Mouse (Mus musculus) forebrain, embryonic 12.5 days (tissue): ENCODE data around the gene Scg5. TPM values are rescaled to one million over a fixed set of nuclear protein-coding genes. Genes with fewer than 3 reads are reported as not detected.

Source experiments
- ATAC-seq: fragments of 200-750 bp; cut with Nextera tagmentation; 2 replicates; pipeline ENCODE4 v1.8.0; 2017; ENCODE audit warnings: moderate TSS enrichment; ENCODE audit not compliant: low FRiP score
- H3K27ac ChIP-seq: fragments of 300-500 bp; sonication (generic); 2 replicates; pipeline ENCODE4 v1.5.1; 2016; ENCODE audit warnings: mild to moderate bottlenecking
- H3K27me3 ChIP-seq: fragments of 300-500 bp; sonication (generic); 2 replicates; pipeline ENCODE4 v1.6.1; 2016; ENCODE audit warnings: mild to moderate bottlenecking
- H3K36me3 ChIP-seq: fragments of 300-500 bp; sonication (generic); replicated peaks from 2 replicates; pipeline ENCODE4 v1.6.1; 2016; ENCODE audit warnings: mild to moderate bottlenecking
- H3K4me1 ChIP-seq: fragments of 300-500 bp; sonication (generic); 2 replicates; pipeline ENCODE4 v1.6.1; 2016
- H3K4me2 ChIP-seq: fragments of 300-500 bp; sonication (generic); 2 replicates; pipeline ENCODE4 v1.6.1; 2016; ENCODE audit warnings: mild to moderate bottlenecking, moderate library complexity
- H3K4me3 ChIP-seq: fragments of 300-500 bp; sonication (generic); replicated peaks from 2 replicates; pipeline ENCODE4 v1.5.1; 2016; ENCODE audit warnings: mild to moderate bottlenecking
- H3K9ac ChIP-seq: fragments of 300-500 bp; sonication (generic); 2 replicates; pipeline ENCODE4 v1.6.1; 2016; ENCODE audit warnings: mild to moderate bottlenecking
- H3K9me3 ChIP-seq: fragments of 300-500 bp; sonication (generic); 2 replicates; pipeline ENCODE4 v1.6.1; 2016
- WGBS: fragments of 180-500 bp; shearing (Covaris S2); methylation state at CpG from one replicate; pipeline ENCODE4 v1.1.7; 2016; 5-methylcytosine and 5-hydroxymethylcytosine counted together
- polyA plus RNA-seq: library from polyadenylated mRNA; unstranded; fragments of >200 nt; fragmentation: Nextera tagmentation; extraction: Ambion mirVana; gene quantifications from 2 replicates; pipeline ENCODE4 v1.2.1, GENCODE M21; 2016

The Scg5 gene
- polyA plus RNA-seq, 1 experiment from 2014 or later, result 67.8 TPM

- H3K4me2 ChIP-seq, result no peak overlapping the region
- no peaks in the 10 kb centered on the region for H3K27me3 ChIP-seq
- no peak for ATAC-seq
- H3K9ac ChIP-seq, result no peak overlapping the region
- no peaks in the 10 kb centered on the region for H3K36me3 ChIP-seq
- H3K9me3 ChIP-seq, result no peaks in the 10 kb centered on the region
- no peak overlapping the region for H3K4me3 ChIP-seq
- 92% methylated on average over 13 of the region's 13 CpGs for WGBS
- no peaks in the 10 kb centered on the region for H3K4me1 ChIP-seq
- no peak overlapping the region for H3K27ac ChIP-seq
Observed at GRCm38 (mm10) chr2:113798605-113799004, 30.3 kb downstream of the Scg5 start.

- 66% methylated on average over 4 of the region's 4 CpGs for WGBS
- H3K36me3 ChIP-seq, result peaks cover 8% of the 10 kb centered on the region; the same call in 1 of the 2 replicates
- H3K9ac ChIP-seq, result no peak overlapping the region
- no peaks in the 10 kb centered on the region for H3K9me3 ChIP-seq
- H3K4me2 ChIP-seq, result no peak overlapping the region
- H3K27me3 ChIP-seq, result no peaks in the 10 kb centered on the region
- H3K4me1 ChIP-seq, result no peaks in the 10 kb centered on the region
- ATAC-seq, result no peak
- no peak overlapping the region for H3K4me3 ChIP-seq
- H3K27ac ChIP-seq, result no peak overlapping the region
Observed at GRCm38 (mm10) chr2:113795186-113795585, 33.7 kb downstream of the Scg5 start.

DNA sequence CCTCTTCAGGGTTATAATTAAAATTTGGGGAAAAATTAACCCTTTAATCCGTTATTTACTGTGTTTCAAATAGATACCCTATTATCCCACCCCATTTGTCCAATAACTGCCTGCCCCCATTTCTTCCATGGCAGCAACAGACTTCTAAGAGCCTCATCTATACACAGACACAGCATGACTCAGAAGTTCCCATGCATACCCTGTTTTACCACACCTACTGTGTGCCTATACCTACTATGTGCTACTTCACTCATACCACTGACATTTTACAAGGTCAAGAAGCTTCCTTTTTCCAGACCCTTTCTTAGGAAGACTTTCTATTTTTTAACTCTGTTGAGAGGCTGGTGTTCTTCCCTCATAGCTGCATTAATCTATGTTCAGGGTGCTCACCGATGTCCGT lies 35.4 kb downstream of the Scg5 start:
- Histone ChIP-seq H3K36me3 (peaks cover 8% of the 10 kb centered on the region; the same call in 1 of the 2 replicates), H3K9ac (no peak overlapping the region), H3K4me1 (no peaks in the 10 kb centered on the region), H3K4me2 (no peak overlapping the region), H3K27ac (no peak overlapping the region), H3K9me3 (no peaks in the 10 kb centered on the region), H3K27me3 (no peaks in the 10 kb centered on the region), H3K4me3 (no peak overlapping the region)
- ATAC-seq, result no peak
- WGBS, result 91% methylated on average over 3 of the region's 3 CpGs

DNA sequence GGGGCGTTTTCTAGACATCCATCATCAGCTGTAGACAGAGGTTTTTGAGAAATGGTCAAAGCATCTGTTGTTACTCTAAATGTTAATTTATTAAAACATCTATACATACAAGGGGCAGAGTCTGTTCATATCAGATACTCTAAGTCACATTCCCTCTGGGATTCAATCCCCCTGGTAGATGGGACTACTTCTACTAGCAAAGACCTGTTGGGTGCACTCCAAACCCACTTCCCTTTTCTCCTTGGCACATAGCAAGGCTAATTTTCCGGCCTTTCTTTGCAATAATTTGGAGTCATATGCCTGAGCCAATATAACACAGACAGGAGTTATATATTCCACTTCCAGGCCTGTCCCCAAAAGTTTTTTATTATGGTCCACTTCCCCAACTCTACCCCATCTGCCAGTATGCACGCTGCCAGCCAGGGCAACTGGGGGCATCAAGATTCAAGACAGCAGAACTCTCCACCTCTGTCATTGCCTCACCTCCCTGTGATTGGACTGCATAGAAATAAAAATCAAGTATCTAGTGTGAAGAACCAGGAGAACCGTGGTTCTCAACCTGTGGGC lies 40.0 kb downstream of the Scg5 start:
- no peak overlapping the region for H3K4me2 ChIP-seq
- no peaks in the 10 kb centered on the region for H3K4me1 ChIP-seq
- H3K9me3 ChIP-seq, result no peaks in the 10 kb centered on the region
- H3K36me3 ChIP-seq, result peaks cover 20% of the 10 kb centered on the region
- WGBS, result 95% methylated on average over 4 of the region's 4 CpGs
- no peak overlapping the region for H3K27ac ChIP-seq
- no peaks in the 10 kb centered on the region for H3K27me3 ChIP-seq
- no peak for ATAC-seq
- H3K4me3 ChIP-seq, result no peak overlapping the region
- no peak overlapping the region for H3K9ac ChIP-seq

- no peak overlapping the region for H3K4me3 ChIP-seq
- ATAC-seq, result no peak
- no peak overlapping the region for H3K27ac ChIP-seq
- no peaks in the 10 kb centered on the region for H3K9me3 ChIP-seq
- H3K36me3 ChIP-seq, result peaks cover 20% of the 10 kb centered on the region
- H3K27me3 ChIP-seq, result no peaks in the 10 kb centered on the region
- no peak overlapping the region for H3K9ac ChIP-seq
- 88% methylated on average over 4 of the region's 4 CpGs for WGBS
- H3K4me2 ChIP-seq, result no peak overlapping the region
- H3K4me1 ChIP-seq, result no peaks in the 10 kb centered on the region
Observed at GRCm38 (mm10) chr2:113787882-113788281, 41.0 kb downstream of the Scg5 start.

- ATAC-seq, result no peak
- no peak overlapping the region for H3K9ac ChIP-seq
- H3K4me3 ChIP-seq, result no peak overlapping the region
- no peaks in the 10 kb centered on the region for H3K9me3 ChIP-seq
- peaks cover 12% of the 10 kb centered on the region; the same call in 1 of the 2 replicates for H3K36me3 ChIP-seq
- H3K27me3 ChIP-seq, result no peaks in the 10 kb centered on the region
- WGBS, result 88% methylated on average over 3 of the region's 3 CpGs
- no peak overlapping the region for H3K27ac ChIP-seq
- no peaks in the 10 kb centered on the region for H3K4me1 ChIP-seq
- no peak overlapping the region for H3K4me2 ChIP-seq
Observed at GRCm38 (mm10) chr2:113784851-113785250, 44.1 kb downstream of the Scg5 start.

- no peak for ATAC-seq
- H3K9ac ChIP-seq, result no peak overlapping the region
- 90% methylated on average over 4 of the region's 4 CpGs for WGBS
- no peaks in the 10 kb centered on the region for H3K4me1 ChIP-seq
- H3K4me3 ChIP-seq, result no peak overlapping the region
- H3K27me3 ChIP-seq, result no peaks in the 10 kb centered on the region
- no peaks in the 10 kb centered on the region for H3K9me3 ChIP-seq
- no peak overlapping the region for H3K4me2 ChIP-seq
- H3K27ac ChIP-seq, result no peak overlapping the region
- H3K36me3 ChIP-seq, result no peaks in the 10 kb centered on the region; the same call in 1 of the 2 replicates
Observed at GRCm38 (mm10) chr2:113781521-113781920, 47.4 kb downstream of the Scg5 start.

DNA sequence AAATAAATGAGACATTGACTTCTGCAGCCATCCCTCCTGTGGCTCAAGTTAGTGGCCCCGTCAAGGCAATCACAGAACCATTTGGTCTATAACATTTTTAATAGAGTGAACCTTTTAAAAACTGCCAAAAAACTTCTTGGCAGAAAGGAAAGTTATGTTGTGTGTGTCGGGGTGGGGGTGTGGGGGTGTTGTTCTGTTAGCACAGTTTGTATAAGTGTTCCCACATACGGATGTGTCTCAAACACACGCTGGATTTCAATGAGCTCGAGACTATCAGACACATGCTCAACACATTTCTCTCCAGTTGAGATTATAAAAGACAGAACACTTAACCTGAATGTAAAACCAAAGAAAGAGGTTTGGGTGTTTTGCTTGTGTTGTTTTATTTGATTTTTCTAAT lies 47.8 kb downstream of the Scg5 start:
- H3K4me3 ChIP-seq, result no peak overlapping the region
- 87% methylated on average over 5 of the region's 5 CpGs for WGBS
- H3K27me3 ChIP-seq, result no peaks in the 10 kb centered on the region
- H3K4me1 ChIP-seq, result no peaks in the 10 kb centered on the region
- no peaks in the 10 kb centered on the region; the same call in 1 of the 2 replicates for H3K36me3 ChIP-seq
- ATAC-seq, result no peak
- no peak overlapping the region for H3K27ac ChIP-seq
- no peak overlapping the region for H3K9ac ChIP-seq
- no peak overlapping the region for H3K4me2 ChIP-seq
- H3K9me3 ChIP-seq, result no peaks in the 10 kb centered on the region

DNA sequence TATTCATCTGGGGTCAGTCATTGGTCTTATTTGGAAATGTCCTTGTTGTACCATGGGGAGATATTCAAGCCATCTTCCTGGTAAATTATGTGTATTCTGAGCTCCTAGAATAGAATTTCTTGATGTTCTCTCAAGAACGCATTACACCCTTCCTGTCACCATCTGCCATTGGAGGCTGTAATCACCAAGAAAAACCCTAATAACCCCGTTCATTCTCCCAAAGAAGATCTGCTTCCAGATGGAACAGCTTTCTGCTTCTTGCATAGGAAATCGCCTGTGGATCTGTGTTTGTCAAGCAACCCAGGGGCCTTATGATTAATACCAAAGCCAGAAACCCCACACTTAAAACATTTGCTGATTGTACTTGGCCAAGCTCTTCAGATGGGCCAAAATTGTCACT lies 49.6 kb downstream of the Scg5 start:
- H3K4me1 ChIP-seq, result no peaks in the 10 kb centered on the region
- no peaks in the 10 kb centered on the region for H3K9me3 ChIP-seq
- no peaks in the 10 kb centered on the region; the same call in 1 of the 2 replicates for H3K36me3 ChIP-seq
- H3K4me3 ChIP-seq, result no peak overlapping the region
- 88% methylated on average over 3 of the region's 3 CpGs for WGBS
- ATAC-seq, result no peak
- H3K9ac ChIP-seq, result no peak overlapping the region
- H3K27ac ChIP-seq, result no peak overlapping the region
- no peaks in the 10 kb centered on the region for H3K27me3 ChIP-seq
- H3K4me2 ChIP-seq, result no peak overlapping the region

GRCm38 (mm10) chr2:113778036-113778435 lies 50.9 kb downstream of the Scg5 start:
- Histone ChIP-seq H3K27me3 (no peaks in the 10 kb centered on the region), H3K9ac (no peak overlapping the region), H3K4me3 (no peak overlapping the region), H3K4me2 (no peak overlapping the region), H3K9me3 (no peaks in the 10 kb centered on the region), H3K4me1 (no peaks in the 10 kb centered on the region), H3K36me3 (no peaks in the 10 kb centered on the region), H3K27ac (no peak overlapping the region)
- no peak for ATAC-seq
- 76% methylated on average over 6 of the region's 6 CpGs for WGBS

DNA sequence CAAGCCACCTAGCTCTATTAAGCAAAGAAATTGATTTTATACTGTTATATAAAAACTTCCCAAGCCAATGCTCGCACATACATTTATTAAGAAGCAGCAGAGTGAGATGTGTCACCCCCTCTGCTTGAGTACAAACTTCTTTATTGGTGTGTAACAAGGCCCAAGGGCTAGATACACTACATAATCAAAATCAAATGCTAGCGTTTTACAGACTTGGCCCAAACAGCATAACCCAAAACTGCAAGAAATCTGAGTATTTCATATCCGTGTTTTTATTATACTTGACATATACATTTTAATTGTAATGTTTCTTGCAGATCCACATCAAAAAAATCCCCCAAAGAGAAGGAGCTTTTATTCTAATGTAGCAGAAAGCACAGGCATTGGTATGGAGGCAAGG lies 52.6 kb downstream of the Scg5 start:
- H3K27ac ChIP-seq, result no peak overlapping the region
- 92% methylated on average over 3 of the region's 3 CpGs for WGBS
- H3K4me2 ChIP-seq, result no peak overlapping the region
- no peaks in the 10 kb centered on the region for H3K36me3 ChIP-seq
- H3K4me1 ChIP-seq, result no peaks in the 10 kb centered on the region
- H3K4me3 ChIP-seq, result no peak overlapping the region
- H3K27me3 ChIP-seq, result no peaks in the 10 kb centered on the region
- no peak overlapping the region for H3K9ac ChIP-seq
- no peak for ATAC-seq
- no peaks in the 10 kb centered on the region for H3K9me3 ChIP-seq

DNA sequence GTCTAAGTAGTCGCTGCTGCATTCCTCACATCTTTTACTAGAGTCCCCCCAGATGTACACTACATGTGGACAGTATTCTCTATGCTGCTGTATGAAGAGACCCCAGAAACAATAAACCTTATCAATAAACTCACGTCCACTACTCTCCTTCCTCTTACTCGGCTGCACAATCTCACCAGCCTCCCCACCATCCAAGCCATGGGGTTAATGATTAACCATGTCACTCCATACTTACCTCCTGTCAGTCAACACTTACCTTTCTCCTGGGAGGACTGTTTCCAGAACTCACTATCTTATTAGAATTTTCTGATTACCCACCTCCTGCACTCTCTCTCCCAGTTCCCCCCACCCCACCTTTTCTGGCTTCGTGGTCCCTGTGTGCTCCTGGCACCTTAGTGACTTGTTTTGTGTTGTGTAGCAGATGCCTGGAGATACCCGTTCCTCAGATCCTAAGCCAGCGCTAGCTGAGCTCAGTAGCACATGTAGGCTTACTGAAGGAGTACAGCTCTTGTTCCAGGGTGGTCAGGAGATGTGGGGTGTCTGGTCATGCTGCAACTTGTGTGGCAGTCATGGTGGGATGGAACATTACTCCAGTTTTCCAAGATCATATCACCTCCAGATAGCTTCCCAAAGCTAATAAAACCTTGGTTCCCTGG lies 54.6 kb downstream of the Scg5 start:
- no peaks in the 10 kb centered on the region for H3K4me1 ChIP-seq
- no peak overlapping the region for H3K4me3 ChIP-seq
- no peaks in the 10 kb centered on the region for H3K27me3 ChIP-seq
- no peak overlapping the region for H3K9ac ChIP-seq
- H3K9me3 ChIP-seq, result no peaks in the 10 kb centered on the region
- H3K36me3 ChIP-seq, result no peaks in the 10 kb centered on the region
- H3K4me2 ChIP-seq, result no peak overlapping the region
- no peak for ATAC-seq
- 83% methylated on average over 6 of the region's 6 CpGs for WGBS
- H3K27ac ChIP-seq, result no peak overlapping the region
